Mouse (Mus musculus) embryo, embryonic 9.5 days (tissue): Measurements from ENCODE around the gene Pou2f2.

ENCODE experiments used
- DNase-seq: peaks from one replicate; pipeline ENCODE4 v3.0.0-alpha.2; 2017; ENCODE audit errors: extremely low spot score

Gene Pou2f2

GRCm38 (mm10) chr7:25105411-25106160 lies 73.9 kb downstream of the Pou2f2 start:
- DNase-seq = peak; percentile 76

- no peak for DNase-seq
Measured at GRCm38 (mm10) chr7:25099581-25099980, 79.9 kb downstream of the Pou2f2 start.

GRCm38 (mm10) chr7:25098169-25098568 lies 81.4 kb downstream of the Pou2f2 start:
- DNase-seq = no peak

- peak; percentile 40 for DNase-seq
Measured at GRCm38 (mm10) chr7:25089875-25090274, 89.7 kb downstream of the Pou2f2 start.

- DNase-seq = no peak
Measured at GRCm38 (mm10) chr7:25088968-25089367, 90.6 kb downstream of the Pou2f2 start.

- peak; percentile 80 for DNase-seq
Measured at GRCm38 (mm10) chr7:25088531-25088930, 91.0 kb downstream of the Pou2f2 start.

GRCm38 (mm10) chr7:25087972-25088371 lies 91.6 kb downstream of the Pou2f2 start:
- no peak for DNase-seq

- peak; percentile 39 for DNase-seq
Measured at GRCm38 (mm10) chr7:25087256-25087912, 92.1 kb downstream of the Pou2f2 start.

GRCm38 (mm10) chr7:25086656-25087055 lies 92.9 kb downstream of the Pou2f2 start:
- no peak for DNase-seq

GRCm38 (mm10) chr7:25084621-25085020 lies 94.9 kb downstream of the Pou2f2 start:
- no peak for DNase-seq

- DNase-seq = no peak
Measured at GRCm38 (mm10) chr7:25082510-25082909, 97.0 kb downstream of the Pou2f2 start.

- DNase-seq = no peak
Measured at GRCm38 (mm10) chr7:25080431-25080830, 99.1 kb downstream of the Pou2f2 start.

- no peak for DNase-seq
Measured at GRCm38 (mm10) chr7:25079496-25080026, 100.0 kb downstream of the Pou2f2 start.

GRCm38 (mm10) chr7:25077414-25077755 lies 102.1 kb downstream of the Pou2f2 start:
- DNase-seq = no peak

- peak; percentile 98 for DNase-seq
Measured at GRCm38 (mm10) chr7:25076663-25077413, 102.7 kb downstream of the Pou2f2 start.

- no peak for DNase-seq
Measured at GRCm38 (mm10) chr7:25076296-25076662, 103.2 kb downstream of the Pou2f2 start.

GRCm38 (mm10) chr7:25073924-25074323 lies 105.6 kb downstream of the Pou2f2 start:
- no peak for DNase-seq

- DNase-seq = peak; percentile 75
Measured at GRCm38 (mm10) chr7:25072716-25073390, 106.7 kb downstream of the Pou2f2 start.

GRCm38 (mm10) chr7:25071979-25072715 lies 107.4 kb downstream of the Pou2f2 start, which contains the start of the genes Grik5 and Zfp574:
TSS of gene Grik5 (minus strand) at chr7:25072346.
TSS of gene Zfp574 (plus strand) at chr7:25072567.
- no peak for DNase-seq

GRCm38 (mm10) chr7:25068724-25069123 lies 110.8 kb downstream of the Pou2f2 start:
- no peak for DNase-seq
